Mouse (Mus musculus) lung, adult 2 months (tissue): Measurements from ENCODE around the gene Dll3.

ENCODE experiments used
- CTCF ChIP-seq: fragments of 200-500 bp; IDR thresholded peaks from 2 replicates; pipeline ENCODE4 v1.5.1; 2011; ENCODE audit warnings: mild to moderate bottlenecking, low read length, control low read depth; ENCODE audit not compliant: insufficient read depth
- POLR2A ChIP-seq: fragments of 200-500 bp; IDR thresholded peaks from 2 replicates; pipeline ENCODE4 v1.6.1; 2011; ENCODE audit warnings: low read depth, mild to moderate bottlenecking, control low read depth, low read length, borderline replicate concordance; ENCODE audit errors: extremely low read depth

- no peak for TF ChIP-seq POLR2A
- TF ChIP-seq CTCF, result peak; percentile 21; the same call in 1 of the 2 replicates
Measured at GRCm38 (mm10) chr7:28339213-28339917, 37.3 kb upstream of the Dll3 start.
